Mouse (Mus musculus): Measurements from ENCODE around the gene Sox13.
A peak's percentile ranks its signal among the peaks of the same experiment; 100 is the strongest.

Sox13 gene

GRCm38 (mm10) chr1:133431133-133431532 is 7.0 kb upstream of the Sox13 start:
- DNase-seq (ENCODE audit: low spot score in 2 of 2) = no peak

DNA sequence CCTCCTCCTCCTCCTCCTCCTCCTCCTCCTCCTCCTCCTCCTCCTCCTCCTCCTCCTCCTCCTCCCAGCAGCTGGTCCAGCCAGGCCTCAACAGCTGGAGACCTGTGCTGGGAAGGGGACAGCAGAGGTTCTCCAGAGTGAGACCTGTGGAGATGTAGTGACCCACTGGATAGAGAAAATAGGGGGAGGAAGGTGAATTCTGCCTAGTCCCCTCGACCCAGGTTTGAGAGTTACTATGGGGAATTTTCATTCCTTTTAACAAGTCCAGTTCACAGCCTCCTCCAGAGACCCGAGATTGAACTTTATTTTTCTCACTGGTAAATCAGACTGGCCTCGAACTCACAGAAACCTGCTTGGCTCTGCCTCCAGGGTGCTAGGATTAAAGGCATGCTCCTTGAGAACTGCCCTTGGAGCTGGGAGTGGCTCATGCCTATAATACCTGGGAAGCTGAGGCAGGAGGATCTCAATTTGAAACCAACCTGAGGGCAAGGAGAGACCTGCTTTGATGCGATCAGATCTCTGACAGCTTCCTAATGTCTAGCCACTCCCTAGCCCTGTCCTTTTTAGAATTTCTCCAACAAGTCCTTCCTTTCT is 467 bp upstream of the Sox13 start:
- no peak for DNase-seq (ENCODE audit: low spot score in 2 of 2)

DNA sequence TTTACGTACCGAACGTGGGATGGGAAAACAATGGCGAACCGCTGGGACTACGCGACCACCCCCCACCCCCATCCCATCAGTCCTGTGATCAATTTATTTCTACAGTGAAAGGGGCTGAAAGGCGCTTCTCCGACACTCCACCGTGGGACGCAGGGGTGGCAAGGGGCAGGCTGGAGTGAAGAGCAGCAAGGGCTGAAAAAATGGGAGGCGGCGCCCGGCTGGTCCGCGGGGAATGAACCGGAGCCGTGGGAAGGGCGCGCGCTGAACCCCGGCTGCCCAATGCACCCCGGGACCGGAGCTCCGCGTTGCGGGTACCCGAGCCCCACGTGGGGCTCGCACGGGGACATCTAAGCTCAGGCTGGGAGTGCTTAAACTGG is 1.0 kb downstream of the Sox13 start:
- no peak for DNase-seq (ENCODE audit: low spot score in 2 of 2)

DNA sequence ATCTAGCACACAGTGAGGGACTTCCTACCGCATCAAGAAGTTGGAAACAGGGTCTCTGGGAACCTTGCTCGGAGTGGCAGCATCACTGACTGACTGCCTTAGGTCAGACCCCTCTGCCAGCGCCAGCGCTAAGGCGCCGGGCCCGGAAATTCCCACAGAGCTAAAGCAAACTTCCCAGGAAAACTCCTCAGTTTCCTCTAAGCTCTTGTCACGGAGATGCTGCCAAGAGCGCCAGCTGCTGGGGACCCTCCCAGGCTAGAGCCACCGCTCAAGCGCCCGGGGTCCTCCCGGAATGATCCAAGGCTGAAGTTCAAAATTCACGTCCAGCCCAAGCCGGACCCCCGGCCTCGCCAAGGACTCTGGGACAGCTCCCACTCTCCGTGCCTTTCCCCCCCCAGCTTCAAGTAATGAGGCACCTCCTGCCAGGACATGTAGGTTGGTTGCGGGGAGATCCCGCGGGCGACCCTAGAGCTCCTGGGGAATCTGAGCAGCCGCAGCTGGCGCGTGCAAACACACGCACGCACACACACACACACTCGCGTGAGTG is 1.5 kb downstream of the Sox13 start:
- DNase-seq (ENCODE audit: low spot score in 2 of 2) = peak in 1 of 2 experiments; percentile 28

GRCm38 (mm10) chr1:133421975-133422570 is 2.1 kb downstream of the Sox13 start:
- no peak for DNase-seq (ENCODE audit: low spot score in 2 of 2)

GRCm38 (mm10) chr1:133421061-133421460 is 3.1 kb downstream of the Sox13 start:
- no peak for DNase-seq (ENCODE audit: low spot score in 2 of 2)

GRCm38 (mm10) chr1:133420491-133420890 is 3.7 kb downstream of the Sox13 start:
- no peak for DNase-seq (ENCODE audit: low spot score in 2 of 2)

GRCm38 (mm10) chr1:133419178-133419834 is 4.9 kb downstream of the Sox13 start:
- DNase-seq (ENCODE audit: low spot score in 2 of 2) = no peak

DNA sequence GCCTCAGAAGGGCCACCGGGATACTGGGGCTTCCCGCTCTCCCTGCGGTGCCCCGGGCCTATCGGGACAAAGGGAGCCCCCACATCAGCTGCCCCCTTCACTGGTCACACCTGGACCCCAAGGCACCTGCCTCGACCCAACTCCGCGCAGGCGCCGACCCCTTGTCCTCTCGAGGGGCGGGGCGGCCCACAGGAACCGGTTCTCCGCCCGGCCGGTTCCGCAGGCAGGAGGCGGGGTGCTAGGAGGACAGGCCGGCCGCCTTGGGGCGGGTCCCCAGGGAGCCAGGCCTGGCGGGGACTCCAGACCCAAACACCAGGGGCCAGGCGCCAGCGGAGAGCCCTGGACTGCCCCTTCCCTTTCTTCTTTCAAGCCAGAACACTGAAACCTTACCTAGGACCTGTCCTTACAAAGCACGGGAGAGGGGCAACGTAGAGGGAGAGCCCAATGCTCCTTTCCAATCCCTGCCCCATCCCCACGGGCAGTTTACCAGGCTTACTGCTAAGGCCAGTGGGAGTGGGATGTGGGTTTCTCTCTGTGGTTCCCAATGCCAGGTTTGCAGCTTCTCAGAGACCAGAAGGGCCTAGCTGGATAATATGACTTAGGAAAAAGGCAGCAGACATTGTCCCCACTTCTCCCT is 5.9 kb downstream of the Sox13 start:
- peak in 1 of 2 experiments; percentile 34 for DNase-seq (ENCODE audit: low spot score in 2 of 2)

- no peak for DNase-seq (ENCODE audit: low spot score in 2 of 2)
Observed at GRCm38 (mm10) chr1:133417539-133417938, 6.6 kb downstream of the Sox13 start.

DNA sequence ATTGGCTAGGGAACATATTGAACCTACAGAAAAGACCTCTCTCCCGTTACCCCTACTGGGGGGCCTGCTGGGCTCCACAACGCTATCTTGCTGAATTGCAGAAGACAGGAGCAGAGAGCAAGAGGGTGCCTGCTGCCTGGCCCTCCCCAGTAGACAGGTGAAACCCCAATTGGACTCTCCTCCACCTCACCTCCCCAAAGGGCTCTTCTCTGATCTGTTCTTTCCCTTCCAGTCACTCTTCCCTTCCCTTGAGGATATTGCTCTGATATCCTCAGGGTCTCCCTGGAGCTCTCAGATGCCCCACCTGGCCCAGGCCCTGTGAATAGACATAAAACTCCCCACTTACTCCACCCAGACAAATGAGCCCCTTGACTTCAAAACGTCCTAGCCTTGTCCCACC is 7.1 kb downstream of the Sox13 start:
- no peak for DNase-seq (ENCODE audit: low spot score in 2 of 2)

GRCm38 (mm10) chr1:133416472-133416871 is 7.7 kb downstream of the Sox13 start:
- DNase-seq (ENCODE audit: low spot score in 2 of 2) = no peak

DNA sequence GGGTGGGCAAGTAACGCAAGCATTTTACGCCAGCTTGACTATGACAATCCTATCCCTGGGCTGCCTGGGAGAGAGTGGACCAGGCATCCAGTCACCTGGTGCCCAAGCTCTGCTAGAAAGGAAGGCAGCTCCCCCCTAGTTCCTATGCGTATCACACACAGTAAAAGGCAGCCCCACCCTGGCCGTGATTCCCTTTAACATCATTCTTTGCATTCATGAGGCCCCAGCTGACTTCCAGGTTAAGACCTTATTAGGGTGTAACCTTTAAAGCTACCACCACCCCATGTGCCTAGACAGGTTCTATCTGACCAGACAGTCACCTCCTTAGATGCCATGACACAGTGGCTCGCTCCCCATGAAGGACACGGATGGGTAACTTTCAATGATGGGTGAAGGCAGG is 8.7 kb downstream of the Sox13 start:
- no peak for DNase-seq (ENCODE audit: low spot score in 2 of 2)

DNA sequence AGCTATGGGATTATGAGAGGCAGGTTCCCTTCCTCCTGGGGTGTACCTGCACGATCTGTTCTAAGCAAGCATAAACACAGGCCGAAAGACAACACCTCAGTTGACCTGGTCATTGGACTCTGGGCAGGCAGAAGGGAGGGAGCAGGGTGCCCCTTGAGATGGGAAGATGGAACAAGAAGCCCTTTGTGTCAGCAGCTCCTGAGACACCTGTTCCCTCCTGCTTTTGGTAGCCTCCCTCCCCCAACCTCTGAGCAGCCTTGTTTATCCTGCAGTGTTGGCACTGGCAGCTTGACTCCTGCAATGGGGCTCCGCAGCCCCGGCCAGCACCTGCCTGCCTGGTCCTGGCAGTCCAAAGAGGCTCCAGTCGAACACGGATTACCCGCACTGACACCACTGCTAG is 9.1 kb downstream of the Sox13 start:
- no peak for DNase-seq (ENCODE audit: low spot score in 2 of 2)

DNA sequence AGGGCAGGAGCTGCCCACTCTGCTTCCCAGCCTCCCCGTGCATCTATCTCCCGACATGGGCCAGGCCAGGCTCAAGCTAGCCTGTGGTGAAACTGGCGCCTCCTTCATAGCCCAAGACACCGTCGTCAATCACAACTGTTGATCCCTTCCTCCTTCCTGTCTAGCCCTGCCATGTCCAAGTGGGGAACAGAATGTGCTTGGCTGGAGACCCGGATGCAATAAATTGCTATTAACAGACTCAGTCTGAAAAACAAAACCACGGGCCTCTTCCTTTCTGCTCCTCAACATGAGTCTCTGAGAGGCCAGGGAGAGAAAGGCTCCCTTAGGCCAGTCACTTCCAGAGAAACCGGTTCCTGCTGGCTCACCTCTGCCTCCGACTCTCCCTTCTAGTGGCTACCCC is 11.2 kb downstream of the Sox13 start:
- no peak for DNase-seq (ENCODE audit: low spot score in 2 of 2)

- no peak for DNase-seq (ENCODE audit: low spot score in 2 of 2)
Observed at GRCm38 (mm10) chr1:133411506-133412147, 12.6 kb downstream of the Sox13 start.

GRCm38 (mm10) chr1:133409786-133410185 is 14.4 kb downstream of the Sox13 start:
- DNase-seq (ENCODE audit: low spot score in 2 of 2) = no peak

GRCm38 (mm10) chr1:133408880-133409516 is 15.2 kb downstream of the Sox13 start:
- no peak for DNase-seq (ENCODE audit: low spot score in 2 of 2)

GRCm38 (mm10) chr1:133408321-133408720 is 15.9 kb downstream of the Sox13 start:
- no peak for DNase-seq (ENCODE audit: low spot score in 2 of 2)

DNA sequence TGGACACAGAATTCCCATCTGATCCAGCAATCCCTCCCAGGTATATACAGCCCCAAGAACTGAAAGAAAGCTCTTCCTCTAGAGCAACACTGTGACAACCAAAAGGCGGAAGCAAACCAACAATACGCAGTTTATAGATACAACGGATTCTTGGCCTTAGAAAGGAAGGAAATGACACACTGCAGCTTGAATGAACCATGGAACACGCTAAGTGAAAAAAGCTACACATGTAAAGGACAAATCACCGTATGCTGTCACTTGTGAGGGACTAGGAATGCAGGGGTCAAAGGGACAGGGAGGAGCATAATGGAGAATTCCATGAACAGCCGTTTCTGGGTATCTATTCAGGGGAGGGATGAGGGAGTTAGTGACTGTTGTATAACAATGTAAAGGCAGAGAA is 16.7 kb downstream of the Sox13 start:
- no peak for DNase-seq (ENCODE audit: low spot score in 2 of 2)

GRCm38 (mm10) chr1:133406614-133407013 is 17.6 kb downstream of the Sox13 start:
- no peak for DNase-seq (ENCODE audit: low spot score in 2 of 2)

DNA sequence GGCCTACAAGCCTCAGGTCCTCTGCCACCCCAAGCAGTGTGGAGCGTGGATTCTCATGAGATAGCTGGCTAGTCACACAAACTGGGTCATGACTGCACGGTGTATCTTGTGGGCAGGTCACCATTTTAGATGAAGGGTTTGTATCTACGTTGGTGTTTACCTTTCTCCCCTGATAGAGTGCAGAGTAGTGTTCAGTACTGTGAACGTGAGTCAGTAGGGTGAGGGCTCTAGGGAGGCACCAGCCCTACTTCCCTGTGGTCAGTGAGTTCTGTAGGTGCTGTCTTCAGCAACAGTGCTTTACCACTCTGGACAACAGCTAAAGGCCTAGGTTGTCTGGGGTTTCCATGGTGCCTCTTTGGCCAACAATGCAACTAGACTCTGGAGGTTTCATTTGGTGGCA is 20.2 kb downstream of the Sox13 start:
- no peak for DNase-seq (ENCODE audit: low spot score in 2 of 2)

Data from frontal cortex, postnatal 10 days (tissue).